Mouse (Mus musculus) layer of hippocampus, adult 6 months (tissue): Measurements from ENCODE around the gene Celf6. TPM values are rescaled to one million over a fixed set of nuclear protein-coding genes. Genes with fewer than 3 reads are reported as not detected.

ENCODE experiments used
- long read RNA-seq, 2 experiments: library from polyadenylated mRNA; unstranded; transcript quantifications; one replicate each; pipeline ENCODE4 v2.0.0; 2019 to 2020
- polyA plus RNA-seq: library from polyadenylated mRNA; unstranded; fragments of <200 nt; fragmentation: Nextera tagmentation; gene quantifications from 2 replicates; pipeline ENCODE4 v1.2.3, GENCODE M21; 2021

Celf6 gene
- polyA plus RNA-seq: 7.1 and 8.0 TPM in 2 replicates
- long read RNA-seq, experiment 1, transcript Celf6-204 (11 exons, 2,610 nt): major isoform, 5 of 22 reads
- long read RNA-seq, experiment 1, partial matches to known transcripts: 4 of 22 reads
- long read RNA-seq, experiment 1, other reads (novel, unspliced or antisense): 8 of 22 reads
- long read RNA-seq, experiment 2, transcript Celf6-204 (11 exons, 2,610 nt): minor isoform, 10 of 54 reads
- long read RNA-seq, experiment 2, transcript Celf6-201 (12 exons, 2,765 nt): major isoform, 22 of 54 reads
- long read RNA-seq, experiment 2, partial matches to known transcripts: 0 of 54 reads
- long read RNA-seq, experiment 2, other reads (novel, unspliced or antisense): 20 of 54 reads

DNA sequence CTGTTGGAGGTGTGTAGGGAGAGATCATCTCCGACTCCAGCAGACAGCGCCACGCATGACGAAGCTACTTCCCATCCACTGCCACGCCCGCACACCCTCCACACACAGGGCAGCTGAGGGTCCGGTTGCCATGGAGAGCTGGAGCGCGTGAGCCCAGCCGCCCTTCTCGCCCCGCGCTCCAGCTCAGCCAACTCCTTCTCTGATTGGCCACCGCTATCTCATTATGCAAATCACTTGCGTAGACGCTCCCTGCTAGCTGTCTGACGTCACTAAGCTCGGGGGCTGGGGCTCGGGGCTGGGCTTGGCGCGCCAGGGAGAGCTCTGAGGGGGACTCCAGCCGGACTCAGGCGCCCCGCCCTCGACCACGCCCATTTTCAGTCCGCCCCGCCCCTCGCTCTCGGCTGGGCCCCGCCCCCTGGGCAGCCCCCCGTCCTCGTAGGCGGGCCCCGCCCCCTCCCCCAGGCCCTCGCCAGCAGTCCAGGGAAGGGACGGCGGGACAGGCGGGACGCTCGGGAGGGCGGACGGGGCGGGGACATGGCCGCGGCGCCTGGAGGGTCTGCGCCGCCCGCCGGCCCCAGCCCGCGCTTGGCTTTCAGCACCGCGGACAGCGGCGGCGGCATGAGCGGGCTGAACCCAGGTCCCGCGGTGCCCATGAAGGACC is at the start of gene Celf6:
Gene Celf6, plus strand, starts transcription at position 74 of the 661 bp plus-strand sequence.

DNA sequence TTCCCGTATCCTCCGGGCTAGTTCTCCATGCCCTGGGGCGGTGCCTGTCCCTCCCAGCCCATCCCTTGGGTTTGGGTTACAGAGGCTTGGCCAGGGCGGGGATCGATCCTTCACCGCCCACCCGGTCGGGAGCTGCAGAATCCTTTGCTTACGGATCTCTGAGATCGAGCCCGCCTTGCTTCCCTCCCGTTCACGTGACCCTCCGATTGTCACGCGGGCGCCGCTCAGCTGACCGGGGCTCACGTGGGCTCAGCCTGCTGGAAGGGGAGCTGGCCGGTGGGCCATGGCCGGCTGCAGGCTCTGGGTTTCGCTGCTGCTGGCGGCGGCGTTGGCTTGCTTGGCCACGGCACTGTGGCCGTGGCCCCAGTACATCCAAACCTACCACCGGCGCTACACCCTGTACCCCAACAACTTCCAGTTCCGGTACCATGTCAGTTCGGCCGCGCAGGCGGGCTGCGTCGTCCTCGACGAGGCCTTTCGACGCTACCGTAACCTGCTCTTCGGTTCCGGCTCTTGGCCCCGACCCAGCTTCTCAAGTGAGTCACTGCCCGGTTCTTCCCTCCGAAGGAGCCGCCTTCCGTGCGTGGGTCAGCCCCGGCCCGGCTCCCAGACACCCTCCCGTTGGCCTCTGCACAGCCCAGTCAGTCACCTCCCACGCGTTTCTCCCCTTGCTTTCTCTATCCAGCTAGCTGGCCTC is 38.1 kb upstream of the Celf6 start, which contains the start of the genes Hexa and Tmem202:
Gene Hexa, plus strand, starts transcription at position 100 of the 697 bp plus-strand sequence.
Gene Tmem202, minus strand, starts transcription at position 407 of the 697 bp plus-strand sequence.

DNA sequence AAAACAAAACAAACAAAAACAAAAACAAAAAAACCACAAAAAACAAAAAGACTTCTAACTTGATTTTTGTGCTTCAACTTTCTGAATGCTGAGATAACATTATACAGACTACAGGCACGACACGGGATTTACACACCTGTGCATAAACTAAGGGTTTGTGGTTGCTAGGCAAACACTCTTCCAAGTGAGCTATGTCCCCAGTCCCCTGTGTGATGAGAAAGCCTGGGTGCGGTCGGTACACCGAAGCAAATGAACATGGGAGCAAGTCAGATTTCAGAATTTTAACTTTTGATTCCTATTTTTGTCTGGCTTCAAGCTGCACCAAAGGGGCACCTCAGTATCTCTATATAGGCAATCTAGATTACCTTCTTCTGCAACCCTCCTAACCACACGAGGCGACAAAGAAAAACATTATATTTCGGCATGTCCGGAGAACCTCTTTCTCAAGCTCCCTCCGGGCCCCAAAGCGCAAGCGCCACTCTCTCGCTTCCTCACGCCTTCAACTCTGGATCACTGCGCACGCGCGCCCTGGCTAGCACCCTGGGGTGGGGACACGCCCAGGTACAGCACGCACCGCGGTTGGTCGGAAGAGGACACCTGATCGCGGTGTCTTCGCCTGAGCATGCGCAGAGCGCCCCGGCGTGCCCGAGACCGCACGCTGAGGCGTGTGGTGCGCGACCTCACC is 39.0 kb downstream of the Celf6 start, which contains the start of gene Parp6:
Gene Parp6, plus strand, starts transcription at position 663 of the 685 bp plus-strand sequence.

DNA sequence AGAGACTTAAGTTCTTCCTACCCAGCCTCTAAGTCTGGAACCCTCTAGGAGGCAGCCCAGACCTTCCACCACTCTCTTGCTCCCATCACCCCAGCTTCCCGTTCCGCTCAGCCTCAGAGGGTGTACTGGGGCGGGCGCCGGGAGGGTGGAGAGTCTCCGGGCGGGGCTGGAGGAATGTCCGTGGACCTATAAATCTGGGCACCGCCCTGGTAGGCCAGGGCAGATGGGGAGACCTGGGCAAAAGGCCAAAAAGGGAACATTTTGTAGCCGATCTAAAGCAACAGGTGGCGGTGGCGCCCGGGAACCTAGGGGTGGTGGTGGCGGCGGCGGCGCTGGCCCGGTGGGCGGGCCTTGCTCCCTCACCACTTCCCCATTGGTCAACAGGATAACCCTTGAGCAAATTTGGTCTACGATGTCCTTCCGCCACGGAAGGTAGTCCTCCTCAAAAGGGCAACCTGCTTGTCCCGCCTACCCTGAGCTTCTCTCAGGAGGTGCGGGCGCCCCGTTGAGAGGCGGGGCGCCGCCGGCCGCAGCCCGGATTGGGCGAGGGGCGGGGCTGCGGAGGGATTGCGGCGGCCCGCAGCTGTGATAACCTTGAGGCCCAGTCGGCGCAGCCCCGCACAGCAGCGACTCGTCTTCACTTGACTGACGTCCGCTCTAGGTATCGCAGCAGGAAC is 78.4 kb downstream of the Celf6 start, which contains the start of gene Pkm:
Gene Pkm, plus strand, starts transcription at position 411 of the 677 bp plus-strand sequence.

Other genes with a start within 250 kb of the Celf6 start
- gene Bbs4, start 224.4 kb upstream of the Celf6 start, polyA plus RNA-seq: 47.6 and 52.7 TPM in 2 replicates
- gene Arih1, start 91.3 kb upstream of the Celf6 start, polyA plus RNA-seq: 3.8 and 4.9 TPM in 2 replicates
- 61.5 and 64.8 TPM in 2 replicates for gene Hexa, start 38.4 kb upstream of the Celf6 start, polyA plus RNA-seq
- 3.1 and 4.0 TPM in 2 replicates for gene Tmem202, start 38.1 kb upstream of the Celf6 start, polyA plus RNA-seq
- gene Parp6, start 39.4 kb downstream of the Celf6 start, polyA plus RNA-seq: 46.9 and 60.7 TPM in 2 replicates
- gene Pkm, start 78.5 kb downstream of the Celf6 start, polyA plus RNA-seq: 1,279 and 1,289 TPM in 2 replicates
- gene Gramd2, start 102.2 kb downstream of the Celf6 start, polyA plus RNA-seq: 4.7 and 6.3 TPM in 2 replicates
- gene Senp8, start 172.8 kb downstream of the Celf6 start, polyA plus RNA-seq: 4.2 and 4.3 TPM in 2 replicates
- gene Myo9a, start 173.0 kb downstream of the Celf6 start, polyA plus RNA-seq: 5.1 and 5.3 TPM in 2 replicates